Mouse (Mus musculus): ENCODE measurements at regions not wholly inside any gene's neighbourhood (a gene's known extent, or its start where the extent isn't known, plus 50 kb on each side); places are given as distances from the start of the nearest gene placed in this dataset.

DNA sequence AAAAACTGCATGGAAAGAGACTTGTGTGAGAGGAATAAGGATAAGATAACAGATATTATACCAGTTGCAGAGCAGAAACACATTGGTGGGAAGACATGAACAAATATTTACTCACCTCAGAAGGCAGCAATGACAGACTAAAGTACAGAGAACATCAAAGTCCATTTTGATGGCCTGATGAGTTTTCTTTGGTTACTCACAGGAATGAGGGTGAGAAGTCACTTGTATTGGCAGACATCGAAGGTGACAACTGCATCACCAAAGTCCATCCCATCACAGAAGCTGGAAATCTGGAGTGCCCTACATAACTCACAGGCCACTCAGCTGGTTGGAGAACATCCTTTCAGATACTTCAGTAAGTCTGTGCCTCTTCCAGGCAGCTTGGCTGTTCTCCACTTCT, 60.1 kb upstream of the Gm765 start:
- DNase-seq = no peak
- no peak for TF ChIP-seq POLR2A (IDR thresholded peaks at IDR 0.05; ENCODE audit: control insufficient read depth, extremely low read depth, insufficient read depth, low read length, poor library complexity)
- Histone ChIP-seq H3K4me1 (replicated peaks; ENCODE audit: control insufficient read depth, insufficient read depth, low read length) (no peaks in the 10 kb centered on the region), H3K4me3 (ENCODE audit: control insufficient read depth, insufficient read depth, low read length) (no peak overlapping the region), H3K36me3 (ENCODE audit: control insufficient read depth, insufficient read depth, low read length) (no peaks in the 10 kb centered on the region), H3K27ac (ENCODE audit: control insufficient read depth, insufficient read depth, low read length) (no peak overlapping the region), H3K27me3 (ENCODE audit: control insufficient read depth, insufficient read depth, low read length) (no peaks in the 10 kb centered on the region)
- 94% methylated on average over 1 of the region's 1 CpGs for WGBS

DNA sequence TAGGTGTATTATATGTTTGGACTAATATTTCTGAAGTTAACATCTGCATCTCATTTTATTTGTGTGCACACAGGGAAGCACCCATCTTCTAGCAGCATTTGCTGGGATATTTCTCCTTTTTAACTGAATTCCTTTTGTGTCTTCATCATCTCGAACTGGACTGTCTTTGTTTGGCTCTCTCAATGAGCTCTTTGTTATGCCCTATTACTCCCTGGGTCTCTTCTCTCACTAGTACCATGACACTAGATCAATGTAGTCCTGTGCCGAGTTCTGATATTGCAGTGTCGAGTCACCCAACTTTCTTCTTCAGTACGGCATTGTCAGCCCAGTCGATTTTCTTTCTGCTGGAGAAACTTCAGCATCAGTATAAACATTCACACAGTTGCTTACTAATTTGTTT, 52.0 kb upstream of the Gm765 start:
- Histone ChIP-seq H3K27ac (ENCODE audit: control insufficient read depth, insufficient read depth, low read length) (no peak overlapping the region), H3K4me1 (replicated peaks; ENCODE audit: control insufficient read depth, insufficient read depth, low read length) (no peaks in the 10 kb centered on the region), H3K36me3 (ENCODE audit: control insufficient read depth, insufficient read depth, low read length) (no peaks in the 10 kb centered on the region), H3K4me3 (ENCODE audit: control insufficient read depth, insufficient read depth, low read length) (no peak overlapping the region), H3K27me3 (ENCODE audit: control insufficient read depth, insufficient read depth, low read length) (no peaks in the 10 kb centered on the region)
- 83% methylated on average over 5 of the region's 5 CpGs for WGBS
- no peak for TF ChIP-seq POLR2A (IDR thresholded peaks at IDR 0.05; ENCODE audit: control insufficient read depth, extremely low read depth, insufficient read depth, low read length, poor library complexity)
- TF ChIP-seq CTCF (IDR thresholded peaks at IDR 0.05; ENCODE audit: borderline replicate concordance, control insufficient read depth, extremely low read depth, insufficient read depth, low read length, poor library complexity) = no peak
- no peak for DNase-seq

All from thymus, adult 2 months (tissue).